ENCODE assay signal across 25 mouse cellular contexts in genomic region chr11:8391564-8391963, GRCm38 (mm10).
"Had no signal": no experiment of that assay in that cellular context is flagged by ENCODE, and none has a peak within 500 bp of the region (broad histone marks: within the 10 kb centered on the region; RNA-seq: fewer than 3 reads in every experiment).

No protein-coding gene starts in this region.

- H3K27me3 ChIP-seq: heart, embryonic 13.5 days; heart, embryonic 15.5 days; hindbrain, embryonic 13.5 days; hindbrain, embryonic 15.5 days; kidney, embryonic 15.5 days; limb, embryonic 13.5 days; limb, embryonic 15.5 days; liver, embryonic 12.5 days had no signal

- H3K9me3 ChIP-seq: heart, embryonic 13.5 days; heart, embryonic 15.5 days; hindbrain, embryonic 13.5 days; hindbrain, embryonic 15.5 days; kidney, embryonic 15.5 days; limb, embryonic 13.5 days; limb, embryonic 15.5 days; liver, embryonic 12.5 days had no signal

- H3K4me2 ChIP-seq: heart, embryonic 11.5 days; heart, embryonic 13.5 days; heart, embryonic 15.5 days; hindbrain, embryonic 13.5 days; hindbrain, embryonic 15.5 days; kidney, embryonic 15.5 days; limb, embryonic 13.5 days; limb, embryonic 15.5 days; liver, embryonic 12.5 days had no signal

- H3K4me1 ChIP-seq: heart, embryonic 13.5 days; heart, embryonic 15.5 days; hindbrain, embryonic 13.5 days; hindbrain, embryonic 15.5 days; kidney, embryonic 15.5 days; limb, embryonic 13.5 days; limb, embryonic 15.5 days; liver, embryonic 12.5 days had no signal

- H3K9ac ChIP-seq: forebrain, postnatal 0 days; heart, embryonic 13.5 days; heart, embryonic 15.5 days; hindbrain, embryonic 13.5 days; hindbrain, embryonic 15.5 days; kidney, embryonic 15.5 days; limb, embryonic 13.5 days; limb, embryonic 15.5 days; liver, embryonic 12.5 days had no signal

- DNase-seq: forebrain, postnatal 0 days; gastrocnemius, postnatal 10 days; gastrocnemius, postnatal 25 days; heart, postnatal 14 days; heart, postnatal 36 days; kidney, adult 11 months; kidney, adult 2 months; kidney, adult 9 months; kidney, postnatal 14 days; kidney, postnatal 36 days; layer of hippocampus, adult 9-11 months; layer of hippocampus, postnatal 36 days; left cerebral cortex, postnatal 4 days had no signal

- H3K4me3 ChIP-seq: heart, embryonic 13.5 days; heart, embryonic 15.5 days; hindbrain, embryonic 13.5 days; hindbrain, embryonic 15.5 days; kidney, embryonic 15.5 days; limb, embryonic 13.5 days; limb, embryonic 15.5 days; liver, embryonic 12.5 days had no signal

- ATAC-seq: forebrain, postnatal 0 days; hindbrain, postnatal 0 days; intestine, embryonic 16.5 days; liver, embryonic 12.5 days had no signal

- H3K36me3 ChIP-seq: heart, embryonic 13.5 days; heart, embryonic 15.5 days; hindbrain, embryonic 13.5 days; hindbrain, embryonic 15.5 days; kidney, embryonic 15.5 days; limb, embryonic 13.5 days; limb, embryonic 15.5 days; liver, embryonic 12.5 days had no signal

- H3K27ac ChIP-seq: heart, embryonic 13.5 days; heart, embryonic 15.5 days; hindbrain, embryonic 13.5 days; hindbrain, embryonic 15.5 days; hindbrain, postnatal 0 days; kidney, embryonic 15.5 days; kidney, postnatal 0 days; limb, embryonic 13.5 days; limb, embryonic 15.5 days; liver, embryonic 12.5 days had no signal
